Mouse (Mus musculus): ENCODE measurements around the gene Trip4. TPM values are rescaled to one million over a fixed set of nuclear protein-coding genes. Genes with fewer than 3 reads are reported as not detected.

Trip4 gene
- polyA plus RNA-seq, 1 experiment from 2014 or later = 33.8 TPM

DNA sequence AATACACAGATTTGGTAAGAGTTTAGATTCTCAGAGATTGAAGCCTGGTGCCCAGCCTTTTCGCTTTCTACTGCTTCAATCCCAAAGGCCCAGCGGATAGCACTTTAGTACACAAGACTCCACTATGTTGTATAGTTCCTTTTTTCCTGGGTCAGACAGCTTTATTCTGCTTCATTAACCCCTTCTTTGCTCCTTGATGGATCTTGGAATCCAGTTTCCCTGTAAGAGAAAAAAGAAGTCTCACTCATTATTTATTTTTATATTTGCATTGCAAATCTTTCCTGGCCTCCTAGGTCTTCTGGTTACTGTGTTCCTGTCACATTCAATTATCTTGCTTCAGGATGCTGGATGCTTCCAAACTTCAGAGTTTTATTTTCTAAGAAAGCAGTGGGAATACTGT, 75.4 kb downstream of the Trip4 start:
- Histone ChIP-seq H3K36me3 (peaks cover 27% of the 10 kb centered on the region), H3K27ac (no peak overlapping the region), H3K27me3 (no peaks in the 10 kb centered on the region), H3K9me3 (replicated peaks) (no peaks in the 10 kb centered on the region), H3K4me3 (replicated peaks) (no peak overlapping the region), H3K4me2 (no peak overlapping the region), H3K4me1 (peaks cover 6% of the 10 kb centered on the region), H3K9ac (no peak overlapping the region)
- no peak for ATAC-seq (replicated peaks; ENCODE audit: low FRiP score)
- 78% methylated on average over 2 of the region's 2 CpGs for WGBS

- Histone ChIP-seq H3K4me3 (replicated peaks) (no peak overlapping the region), H3K27me3 (no peaks in the 10 kb centered on the region), H3K4me1 (peaks cover 9% of the 10 kb centered on the region), H3K4me2 (no peak overlapping the region), H3K36me3 (peaks cover 18% of the 10 kb centered on the region), H3K9ac (no peak overlapping the region), H3K27ac (no peak overlapping the region), H3K9me3 (replicated peaks) (no peaks in the 10 kb centered on the region)
- WGBS = 69% methylated on average over 2 of the region's 2 CpGs
- no peak for ATAC-seq (replicated peaks; ENCODE audit: low FRiP score)
Observed at GRCm38 (mm10) chr9:65832041-65832440, 76.6 kb downstream of the Trip4 start.

- Histone ChIP-seq H3K9me3 (replicated peaks) (no peaks in the 10 kb centered on the region), H3K27ac (no peak overlapping the region), H3K4me1 (peaks cover 13% of the 10 kb centered on the region), H3K27me3 (no peaks in the 10 kb centered on the region), H3K9ac (no peak overlapping the region), H3K36me3 (peaks cover 15% of the 10 kb centered on the region; the same call in 1 of the 2 replicates), H3K4me3 (replicated peaks) (no peak overlapping the region), H3K4me2 (no peak overlapping the region)
- 84% methylated on average over 4 of the region's 4 CpGs for WGBS
- no peak for ATAC-seq (replicated peaks; ENCODE audit: low FRiP score)
Observed at GRCm38 (mm10) chr9:65831164-65831563, 77.4 kb downstream of the Trip4 start.

DNA sequence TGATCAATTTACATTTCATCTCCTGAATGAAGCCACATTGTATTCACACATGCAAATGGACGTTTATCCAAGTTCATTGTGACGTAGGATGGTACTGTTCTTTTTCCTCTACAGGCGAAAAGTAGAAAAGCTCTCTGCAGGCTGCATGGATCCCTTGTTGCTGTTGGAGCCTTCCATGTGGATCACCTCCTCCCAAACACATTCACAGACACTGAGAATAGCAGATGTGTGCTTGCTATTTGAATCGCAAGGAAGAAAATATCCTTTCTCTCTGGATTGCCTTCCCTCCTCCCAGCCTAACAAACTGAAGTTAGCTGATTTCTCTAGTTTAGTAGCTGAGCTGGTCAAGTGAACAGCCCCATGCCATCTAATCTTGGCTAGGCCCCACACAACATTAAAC, 78.3 kb downstream of the Trip4 start:
- WGBS = 88% methylated on average over 4 of the region's 4 CpGs
- ATAC-seq (replicated peaks; ENCODE audit: low FRiP score) = no peak
- peaks cover 13% of the 10 kb centered on the region; the same call in 1 of the 2 replicates for H3K36me3 ChIP-seq

GRCm38 (mm10) chr9:65829410-65829809, 79.2 kb downstream of the Trip4 start:
- peaks cover 27% of the 10 kb centered on the region for H3K4me1 ChIP-seq
- ATAC-seq (replicated peaks; ENCODE audit: low FRiP score) = no peak

More for the DNA sequence above, 78.3 kb downstream of the Trip4 start:
- Histone ChIP-seq H3K9ac (no peak overlapping the region), H3K4me1 (peaks cover 22% of the 10 kb centered on the region), H3K4me3 (replicated peaks) (no peak overlapping the region), H3K4me2 (no peak overlapping the region), H3K9me3 (replicated peaks) (no peaks in the 10 kb centered on the region), H3K27ac (no peak overlapping the region), H3K27me3 (no peaks in the 10 kb centered on the region)

DNA sequence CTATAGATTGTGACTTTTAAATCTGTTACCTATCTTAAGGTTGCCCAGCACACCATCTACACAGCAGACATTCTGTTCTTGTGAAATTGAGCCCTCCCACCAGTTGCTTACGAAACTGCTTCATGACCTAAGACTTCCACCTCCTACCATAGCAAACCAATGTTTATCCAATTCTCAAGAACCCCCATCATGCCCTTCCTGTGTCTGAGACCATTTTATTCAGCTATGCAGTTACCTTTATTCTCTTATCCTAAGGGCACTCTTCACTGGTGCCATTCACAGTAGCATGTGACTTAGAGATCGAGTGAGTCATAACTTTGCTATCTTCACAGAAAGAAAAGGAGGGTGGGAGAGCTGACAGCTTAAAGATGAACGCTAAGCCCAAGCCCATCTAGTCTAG, 80.1 kb downstream of the Trip4 start:
- Histone ChIP-seq H3K9ac (no peak overlapping the region), H3K27me3 (no peaks in the 10 kb centered on the region), H3K4me3 (replicated peaks) (peak overlapping the region; percentile 92), H3K27ac (no peak overlapping the region), H3K4me1 (peaks cover 36% of the 10 kb centered on the region), H3K9me3 (replicated peaks) (no peaks in the 10 kb centered on the region), H3K36me3 (peaks cover 6% of the 10 kb centered on the region; the same call in 1 of the 2 replicates), H3K4me2 (peak overlapping the region; percentile 75)
- 25% methylated on average over 3 of the region's 3 CpGs for WGBS
- no peak for ATAC-seq (replicated peaks; ENCODE audit: low FRiP score)

More at GRCm38 (mm10) chr9:65829410-65829809, 79.2 kb downstream of the Trip4 start:
- no peak overlapping the region for H3K4me3 ChIP-seq (replicated peaks)
- peaks cover 6% of the 10 kb centered on the region; the same call in 1 of the 2 replicates for H3K36me3 ChIP-seq
- no peaks in the 10 kb centered on the region for H3K27me3 ChIP-seq
- no peak overlapping the region for H3K9ac ChIP-seq
- no peaks in the 10 kb centered on the region for H3K9me3 ChIP-seq (replicated peaks)
- no peak overlapping the region for H3K4me2 ChIP-seq
- H3K27ac ChIP-seq = no peak overlapping the region
- WGBS = 95% methylated on average over 1 of the region's 2 CpGs

GRCm38 (mm10) chr9:65828016-65828403, 80.6 kb downstream of the Trip4 start:
- peak overlapping the region; percentile 99 for H3K27ac ChIP-seq
- no peaks in the 10 kb centered on the region for H3K9me3 ChIP-seq (replicated peaks)
- H3K27me3 ChIP-seq = no peaks in the 10 kb centered on the region
- ATAC-seq (replicated peaks; ENCODE audit: low FRiP score) = peak; percentile 14; the same call in 1 of the 2 replicates
- H3K9ac ChIP-seq = peak overlapping the region; percentile 93
- peaks cover 6% of the 10 kb centered on the region; the same call in 1 of the 2 replicates for H3K36me3 ChIP-seq
- peak overlapping the region; percentile 92 for H3K4me3 ChIP-seq (replicated peaks)
- under 1% methylated on average over 13 of the region's 13 CpGs for WGBS
- H3K4me2 ChIP-seq = peak overlapping the region; percentile 75
- H3K4me1 ChIP-seq = peaks cover 38% of the 10 kb centered on the region

GRCm38 (mm10) chr9:65827344-65828015, 81.1 kb downstream of the Trip4 start, which contains the start of gene Zfp609:
Gene Zfp609, minus strand, starts transcription at chr9:65827564.
- H3K9me3 ChIP-seq (replicated peaks) = no peaks in the 10 kb centered on the region
- H3K4me1 ChIP-seq = peaks cover 38% of the 10 kb centered on the region
- H3K27ac ChIP-seq = peak within 1 kb of the TSS; percentile 99
- H3K4me2 ChIP-seq = peak within 1 kb of the TSS; percentile 75
- H3K9ac ChIP-seq = peak within 1 kb of the TSS; percentile 93
- no peaks in the 10 kb centered on the region for H3K27me3 ChIP-seq
- H3K4me3 ChIP-seq (replicated peaks) = peak within 1 kb of the TSS; percentile 92
- peak; percentile 90 for ATAC-seq (replicated peaks; ENCODE audit: low FRiP score)
- under 1% methylated on average over 64 of the region's 76 CpGs for WGBS
- H3K36me3 ChIP-seq = peaks cover 5% of the 10 kb centered on the region; the same call in 1 of the 2 replicates

- 1% methylated on average over 31 of the region's 31 CpGs for WGBS
- H3K27me3 ChIP-seq = no peaks in the 10 kb centered on the region
- H3K4me1 ChIP-seq = peaks cover 38% of the 10 kb centered on the region
- H3K9me3 ChIP-seq (replicated peaks) = no peaks in the 10 kb centered on the region
- H3K27ac ChIP-seq = peak overlapping the region; percentile 99
- peak overlapping the region; percentile 93 for H3K9ac ChIP-seq
- peak; percentile 62 for ATAC-seq (replicated peaks; ENCODE audit: low FRiP score)
- peak overlapping the region; percentile 92 for H3K4me3 ChIP-seq (replicated peaks)
- peak overlapping the region; percentile 75 for H3K4me2 ChIP-seq
- peaks cover under 1% of the 10 kb centered on the region; the same call in 1 of the 2 replicates for H3K36me3 ChIP-seq
Observed at GRCm38 (mm10) chr9:65826588-65827343, 81.8 kb downstream of the Trip4 start.

DNA sequence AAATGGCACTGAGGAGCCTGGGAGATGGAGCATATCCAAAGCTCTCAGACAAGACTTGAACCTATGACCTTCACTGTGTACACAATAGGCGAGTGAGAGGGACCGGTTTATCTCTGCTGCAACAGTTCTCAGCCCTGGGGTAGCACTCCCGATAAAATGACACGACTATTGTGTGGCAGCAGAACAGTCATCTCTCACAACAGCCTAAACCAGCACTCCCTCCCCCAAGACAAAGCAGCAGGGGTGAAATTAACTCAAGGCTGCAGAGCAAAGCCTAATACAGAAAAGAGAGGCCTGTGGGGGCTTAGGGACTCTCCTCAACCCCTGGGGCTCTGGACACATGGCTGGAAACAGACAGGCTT, 82.4 kb downstream of the Trip4 start:
- H3K9me3 ChIP-seq (replicated peaks) = no peaks in the 10 kb centered on the region
- H3K4me2 ChIP-seq = peak overlapping the region; percentile 75
- peak overlapping the region; percentile 93 for H3K9ac ChIP-seq
- peak overlapping the region; percentile 92 for H3K4me3 ChIP-seq (replicated peaks)
- H3K27me3 ChIP-seq = no peaks in the 10 kb centered on the region
- H3K27ac ChIP-seq = peak overlapping the region; percentile 99
- no peaks in the 10 kb centered on the region for H3K36me3 ChIP-seq
- 3% methylated on average over 4 of the region's 4 CpGs for WGBS
- peaks cover 44% of the 10 kb centered on the region for H3K4me1 ChIP-seq
- no peak for ATAC-seq (replicated peaks; ENCODE audit: low FRiP score)

DNA sequence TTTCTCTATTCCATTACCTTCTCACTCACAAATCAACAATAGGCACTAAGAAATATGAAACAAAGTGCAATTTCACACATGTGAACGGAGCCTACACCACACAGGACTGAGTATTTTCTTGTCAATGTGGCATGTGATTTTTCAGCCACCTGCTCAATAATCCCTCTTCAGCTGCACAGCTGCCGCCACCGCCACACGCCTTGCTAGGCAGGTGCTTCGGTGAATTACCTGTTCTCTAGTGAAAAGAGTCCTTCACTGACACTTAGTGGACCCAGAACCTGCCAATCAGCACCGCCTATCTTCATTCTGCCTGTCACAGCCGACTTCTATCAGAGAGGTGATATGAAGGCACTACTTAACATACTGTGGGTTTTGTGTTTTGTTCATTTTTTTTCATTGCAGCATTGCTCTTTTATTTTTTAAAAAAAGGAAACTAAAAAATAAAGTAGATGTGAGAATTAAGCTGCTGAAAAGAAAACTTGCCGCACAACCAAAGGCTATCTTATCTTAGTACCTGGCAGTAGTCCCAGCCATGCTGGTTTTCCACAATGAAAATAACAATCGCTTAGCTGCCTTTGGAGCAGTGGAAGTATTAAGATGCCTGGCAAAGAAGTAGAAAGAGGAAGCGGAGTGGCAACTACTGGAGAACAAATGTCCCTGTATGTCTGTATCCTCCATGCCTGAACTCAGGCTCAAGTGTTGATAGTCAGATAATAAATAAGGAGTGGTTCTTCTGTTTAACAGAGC, 84.7 kb downstream of the Trip4 start:
- ATAC-seq (replicated peaks; ENCODE audit: low FRiP score) = no peak

More for the DNA sequence above, 84.7 kb downstream of the Trip4 start:
- WGBS = 80% methylated on average over 10 of the region's 10 CpGs
- H3K4me1 ChIP-seq = peaks cover 49% of the 10 kb centered on the region
- H3K4me2 ChIP-seq = peak overlapping the region; percentile 12; the same call in 1 of the 2 replicates
- no peaks in the 10 kb centered on the region for H3K36me3 ChIP-seq
- no peaks in the 10 kb centered on the region for H3K9me3 ChIP-seq (replicated peaks)
- H3K27me3 ChIP-seq = no peaks in the 10 kb centered on the region
- no peak overlapping the region for H3K9ac ChIP-seq
- no peak overlapping the region for H3K4me3 ChIP-seq (replicated peaks)
- no peak overlapping the region for H3K27ac ChIP-seq
